Mouse (Mus musculus): ENCODE measurements around the gene Dohh. TPM values are rescaled to one million over a fixed set of nuclear protein-coding genes. Genes with fewer than 3 reads are reported as not detected.
A peak's percentile ranks its signal among the peaks of the same experiment; 100 is the strongest.

Dohh gene
- polyA plus RNA-seq, 1 experiment from 2014 or later: 55.7 TPM

DNA sequence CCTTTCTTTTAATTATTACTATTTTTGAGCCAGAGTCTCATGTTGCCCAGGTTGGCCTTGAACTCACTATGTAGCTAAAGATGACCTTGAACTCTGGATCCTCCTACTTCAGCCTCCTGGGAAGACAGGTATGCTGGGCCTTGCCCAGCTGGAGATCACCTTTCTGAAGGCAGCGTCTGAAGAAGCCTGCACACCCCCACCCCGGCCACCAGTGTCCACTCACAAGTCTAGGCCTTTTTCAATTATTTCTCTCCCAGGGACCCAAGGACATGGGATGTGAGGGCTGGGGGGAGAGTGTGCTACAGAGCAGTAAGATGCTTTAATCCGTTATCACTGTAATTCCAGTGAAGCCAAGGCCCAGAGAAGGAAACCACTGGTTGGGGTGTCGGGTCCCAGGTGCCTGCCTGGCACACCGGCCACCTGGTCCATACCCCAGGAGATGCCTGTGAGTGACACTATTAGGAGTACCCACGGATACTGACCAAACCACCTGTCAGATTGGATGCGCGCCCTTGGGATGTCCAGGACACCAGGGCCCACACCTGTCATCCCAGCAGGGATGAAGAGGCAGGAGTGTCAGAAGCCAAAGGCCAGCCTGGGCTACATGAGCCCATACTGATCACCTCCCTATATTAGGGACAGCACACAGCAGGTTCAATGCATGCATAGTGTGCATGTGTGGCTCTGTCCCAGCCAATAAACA is 43.7 kb downstream of the Dohh start:
- WGBS: 66% methylated on average over 8 of the region's 8 CpGs
- no peak overlapping the region for H3K9ac ChIP-seq (ENCODE audit: low read length)
- no peak overlapping the region for H3K27ac ChIP-seq (replicated peaks; ENCODE audit: low read depth, low read length)
- peak; percentile 19 for DNase-seq (ENCODE audit: low spot score)
- no peak for ATAC-seq (ENCODE audit: insufficient number of reproducible peaks, low FRiP score, low TSS enrichment, low read depth)
- H3K27me3 ChIP-seq (ENCODE audit: control insufficient read depth, insufficient read depth, low read length): peaks cover 49% of the 10 kb centered on the region
- no peak overlapping the region for H3K4me2 ChIP-seq (ENCODE audit: low read depth, severe bottlenecking)
- H3K36me3 ChIP-seq (ENCODE audit: control insufficient read depth, insufficient read depth, low read length): no peaks in the 10 kb centered on the region
- H3K4me1 ChIP-seq (ENCODE audit: control insufficient read depth, insufficient read depth, low read length): peaks cover 17% of the 10 kb centered on the region
- no peak overlapping the region for H3K4me3 ChIP-seq (ENCODE audit: low read depth, low read length)
- no peaks in the 10 kb centered on the region for H3K9me3 ChIP-seq (ENCODE audit: control insufficient read depth, low read length)

DNA sequence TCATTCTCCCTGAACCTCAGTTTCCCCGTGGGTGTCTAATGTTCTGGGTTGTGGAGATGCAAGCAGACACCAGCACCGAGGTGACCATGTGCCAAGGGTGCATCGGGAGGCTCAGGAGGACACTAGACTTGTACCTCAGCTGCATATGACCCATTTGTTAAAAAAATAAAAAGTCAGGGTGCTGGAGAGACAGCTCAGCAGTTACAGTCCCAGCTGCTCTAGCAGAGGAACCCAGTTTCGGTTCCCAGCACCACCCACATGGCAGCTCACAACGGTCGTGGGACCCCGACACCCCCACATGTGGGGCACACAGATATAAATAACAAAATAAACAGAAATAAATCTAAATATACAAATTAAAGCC is 44.3 kb downstream of the Dohh start:
- H3K36me3 ChIP-seq (ENCODE audit: control insufficient read depth, insufficient read depth, low read length): no peaks in the 10 kb centered on the region
- no peak overlapping the region for H3K4me2 ChIP-seq (ENCODE audit: low read depth, severe bottlenecking)
- DNase-seq (ENCODE audit: low spot score) (no peak), ATAC-seq (ENCODE audit: insufficient number of reproducible peaks, low FRiP score, low TSS enrichment, low read depth) (no peak)
- WGBS: 85% methylated on average over 7 of the region's 7 CpGs
- peaks cover 21% of the 10 kb centered on the region for H3K4me1 ChIP-seq (ENCODE audit: control insufficient read depth, insufficient read depth, low read length)
- H3K9me3 ChIP-seq (ENCODE audit: control insufficient read depth, low read length): no peaks in the 10 kb centered on the region
- no peak overlapping the region for H3K4me3 ChIP-seq (ENCODE audit: low read depth, low read length)
- no peak overlapping the region for H3K27ac ChIP-seq (replicated peaks; ENCODE audit: low read depth, low read length)
- no peak overlapping the region for H3K9ac ChIP-seq (ENCODE audit: low read length)
- H3K27me3 ChIP-seq (ENCODE audit: control insufficient read depth, insufficient read depth, low read length): peaks cover 49% of the 10 kb centered on the region

DNA sequence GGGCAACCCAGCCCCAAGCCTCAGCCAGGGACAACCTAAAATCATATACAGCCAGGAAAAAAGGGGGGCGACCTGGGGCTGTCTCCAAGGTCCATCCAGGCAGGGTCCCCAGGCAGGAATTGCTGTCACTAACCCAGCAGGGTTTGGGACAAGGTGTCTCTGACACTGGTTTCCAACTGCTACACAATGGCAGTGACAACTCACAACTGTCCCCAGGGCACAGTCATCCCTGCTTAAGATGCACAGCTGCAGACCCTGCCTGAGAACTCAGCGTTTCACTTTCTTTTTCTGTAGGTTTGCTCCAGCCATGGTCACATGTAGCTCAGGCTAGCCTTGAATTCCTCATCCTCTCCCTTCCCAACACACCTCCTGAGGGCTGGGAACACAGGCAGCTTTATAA is 44.9 kb downstream of the Dohh start:
- ATAC-seq (ENCODE audit: insufficient number of reproducible peaks, low FRiP score, low TSS enrichment, low read depth): no peak
- Histone ChIP-seq H3K4me1 (ENCODE audit: control insufficient read depth, insufficient read depth, low read length) (peaks cover 21% of the 10 kb centered on the region), H3K27ac (replicated peaks; ENCODE audit: low read depth, low read length) (no peak overlapping the region), H3K9me3 (ENCODE audit: control insufficient read depth, low read length) (no peaks in the 10 kb centered on the region), H3K4me3 (ENCODE audit: low read depth, low read length) (peak overlapping the region; percentile 78; the same call in 1 of the 2 replicates), H3K27me3 (ENCODE audit: control insufficient read depth, insufficient read depth, low read length) (peaks cover 49% of the 10 kb centered on the region), H3K9ac (ENCODE audit: low read length) (no peak overlapping the region), H3K36me3 (ENCODE audit: control insufficient read depth, insufficient read depth, low read length) (no peaks in the 10 kb centered on the region), H3K4me2 (ENCODE audit: low read depth, severe bottlenecking) (no peak overlapping the region)
- WGBS: 19% methylated on average over 2 of the region's 2 CpGs
- DNase-seq (ENCODE audit: low spot score): no peak

DNA sequence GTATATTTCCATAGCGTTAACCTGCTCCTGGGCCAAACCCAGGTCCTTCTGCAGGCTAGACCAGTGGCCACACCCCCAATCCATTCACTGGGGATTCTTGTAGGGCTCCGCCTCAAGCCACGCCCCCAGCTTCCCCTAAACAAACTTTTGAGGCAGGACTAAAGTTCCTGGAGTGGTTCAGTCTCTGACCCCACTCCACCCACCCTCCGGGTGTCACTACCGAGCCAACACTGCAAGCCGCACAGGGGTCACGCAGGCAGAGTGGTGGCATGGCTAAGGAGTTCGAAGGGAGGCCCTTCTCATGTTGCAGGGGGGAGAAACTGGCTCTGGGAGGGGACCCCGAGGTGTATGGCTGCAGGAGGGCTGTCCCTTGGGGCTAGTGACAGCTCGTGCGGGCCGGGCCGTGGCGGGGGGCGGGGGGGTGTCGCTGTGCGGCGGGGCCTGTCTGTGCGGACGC is 45.4 kb downstream of the Dohh start:
- Histone ChIP-seq H3K9me3 (ENCODE audit: control insufficient read depth, low read length) (no peaks in the 10 kb centered on the region), H3K9ac (ENCODE audit: low read length) (peak overlapping the region; percentile 76), H3K27me3 (ENCODE audit: control insufficient read depth, insufficient read depth, low read length) (peaks cover 46% of the 10 kb centered on the region), H3K4me2 (ENCODE audit: low read depth, severe bottlenecking) (peak overlapping the region; percentile 93), H3K4me3 (ENCODE audit: low read depth, low read length) (peak overlapping the region; percentile 78), H3K27ac (replicated peaks; ENCODE audit: low read depth, low read length) (peak overlapping the region; percentile 68), H3K36me3 (ENCODE audit: control insufficient read depth, insufficient read depth, low read length) (no peaks in the 10 kb centered on the region), H3K4me1 (ENCODE audit: control insufficient read depth, insufficient read depth, low read length) (peaks cover 18% of the 10 kb centered on the region)
- peak; percentile 22 for ATAC-seq (ENCODE audit: insufficient number of reproducible peaks, low FRiP score, low TSS enrichment, low read depth)
- 0% methylated on average over 20 of the region's 20 CpGs for WGBS
- peak; percentile 84 for DNase-seq (ENCODE audit: low spot score)

DNA sequence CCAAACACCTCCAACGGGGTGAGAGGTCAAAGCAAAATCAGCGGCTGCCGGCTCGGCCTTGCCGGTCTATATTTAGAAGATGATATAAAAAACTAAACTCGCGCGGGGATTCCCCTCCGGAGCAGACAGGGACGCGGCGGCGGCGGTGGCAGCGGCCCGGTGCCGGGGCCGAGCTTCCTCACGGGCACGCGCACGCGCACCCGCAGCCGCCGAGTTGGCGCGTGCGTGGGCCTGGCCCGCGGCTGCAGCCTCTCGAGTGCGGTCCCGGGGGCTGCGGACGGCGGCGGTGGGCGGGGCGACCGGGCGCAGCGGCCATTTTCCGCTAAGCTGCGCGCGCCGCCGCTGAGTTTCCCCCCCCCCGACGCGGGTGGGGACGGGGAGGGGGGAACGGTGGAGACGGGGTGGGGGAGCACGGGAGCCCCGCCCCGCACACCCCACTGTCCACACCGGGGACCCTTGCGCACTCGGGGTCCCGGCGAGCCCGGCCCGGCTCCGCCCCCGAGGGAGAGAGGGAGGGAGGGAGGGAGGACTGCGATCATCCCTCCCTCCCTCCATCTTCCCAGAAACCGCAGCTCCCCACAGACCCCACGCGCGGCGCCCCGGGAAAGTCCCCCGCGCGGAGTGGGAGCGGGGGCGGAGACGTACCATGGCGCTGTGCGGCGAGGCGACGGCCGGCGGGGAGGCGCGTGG is 46.1 kb downstream of the Dohh start:
- 0% methylated on average over 67 of the region's 89 CpGs for WGBS
- no peaks in the 10 kb centered on the region for H3K9me3 ChIP-seq (ENCODE audit: control insufficient read depth, low read length)
- peak overlapping the region; percentile 93 for H3K4me2 ChIP-seq (ENCODE audit: low read depth, severe bottlenecking)
- H3K36me3 ChIP-seq (ENCODE audit: control insufficient read depth, insufficient read depth, low read length): no peaks in the 10 kb centered on the region
- peak overlapping the region; percentile 76 for H3K9ac ChIP-seq (ENCODE audit: low read length)
- peaks cover 18% of the 10 kb centered on the region for H3K4me1 ChIP-seq (ENCODE audit: control insufficient read depth, insufficient read depth, low read length)
- peak; percentile 81 for DNase-seq (ENCODE audit: low spot score)
- peaks cover 40% of the 10 kb centered on the region for H3K27me3 ChIP-seq (ENCODE audit: control insufficient read depth, insufficient read depth, low read length)
- ATAC-seq (ENCODE audit: insufficient number of reproducible peaks, low FRiP score, low TSS enrichment, low read depth): no peak
- peak overlapping the region; percentile 68 for H3K27ac ChIP-seq (replicated peaks; ENCODE audit: low read depth, low read length)
- peak overlapping the region; percentile 78 for H3K4me3 ChIP-seq (ENCODE audit: low read depth, low read length)

DNA sequence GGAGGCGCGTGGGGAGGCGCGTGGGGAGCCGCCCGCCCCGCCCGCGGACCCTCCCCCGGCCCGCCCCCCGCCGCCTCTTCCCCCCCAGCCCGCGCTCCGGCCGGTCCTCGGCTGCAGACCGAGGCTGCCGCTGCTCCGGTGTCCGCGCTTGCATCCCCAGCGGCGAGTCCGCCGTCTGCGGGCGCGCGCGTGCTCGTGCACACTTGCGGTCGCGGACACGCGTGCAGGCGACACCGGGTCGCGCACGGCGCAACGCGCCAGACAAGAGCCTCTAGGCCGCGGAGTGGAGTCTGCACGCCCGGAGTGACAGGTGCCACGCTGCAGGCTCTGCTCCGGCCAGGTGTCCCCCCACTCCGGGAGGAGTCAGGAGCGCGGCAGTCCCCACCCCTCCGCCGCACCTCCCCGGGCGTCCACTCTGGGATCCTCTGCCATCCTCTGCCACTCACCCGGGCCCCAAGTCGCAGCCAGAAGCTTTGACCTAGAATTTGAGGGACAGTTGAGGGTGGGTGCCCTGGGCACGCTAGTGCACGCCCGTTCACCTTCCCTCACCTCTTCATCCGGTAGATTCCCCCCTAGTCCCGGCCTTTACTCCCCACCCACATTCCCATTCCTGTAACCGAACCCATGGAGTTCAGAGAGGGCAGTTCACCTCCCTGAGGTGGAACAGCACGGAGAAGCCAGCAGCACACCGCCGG is 46.8 kb downstream of the Dohh start:
- H3K27me3 ChIP-seq (ENCODE audit: control insufficient read depth, insufficient read depth, low read length): peaks cover 33% of the 10 kb centered on the region

DNA sequence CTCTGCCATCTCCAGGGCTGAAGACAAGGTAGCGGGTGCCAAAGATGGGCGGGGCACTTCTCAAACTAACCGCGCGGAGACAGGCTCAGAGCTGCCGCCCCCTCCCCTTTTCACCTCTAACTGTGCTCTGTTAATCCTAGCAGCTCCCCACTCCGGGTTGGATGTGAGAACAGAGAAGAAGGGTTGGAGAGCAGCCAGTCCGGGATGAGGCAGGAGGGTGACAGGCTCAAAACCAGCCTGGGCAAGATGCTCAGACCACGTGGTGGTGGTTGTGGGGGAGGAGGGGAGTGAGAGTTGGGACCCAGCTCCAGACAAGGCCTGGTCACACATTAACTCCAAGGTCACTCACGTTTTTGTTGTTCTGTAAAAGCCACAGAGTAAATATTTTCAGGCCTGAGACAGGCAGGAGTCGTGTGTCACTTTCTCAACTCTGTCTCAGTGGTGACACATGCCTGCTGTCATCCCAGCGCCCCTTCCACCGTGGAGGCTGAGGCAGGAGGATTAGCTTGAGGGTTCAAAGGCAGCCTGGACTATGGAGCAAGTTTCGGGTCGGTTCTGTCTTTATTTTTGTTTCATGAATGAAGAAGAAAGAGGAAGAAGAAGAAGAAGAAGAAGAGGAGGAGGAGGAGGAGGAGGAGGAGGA is 47.4 kb downstream of the Dohh start:
- peak; percentile 43 for DNase-seq (ENCODE audit: low spot score)

More for the DNA sequence above, 46.8 kb downstream of the Dohh start:
- H3K9me3 ChIP-seq (ENCODE audit: control insufficient read depth, low read length): no peaks in the 10 kb centered on the region
- DNase-seq (ENCODE audit: low spot score): peak; percentile 55
- no peak for ATAC-seq (ENCODE audit: insufficient number of reproducible peaks, low FRiP score, low TSS enrichment, low read depth)
- peak overlapping the region; percentile 68; the same call in 1 of the 2 replicates for H3K27ac ChIP-seq (replicated peaks; ENCODE audit: low read depth, low read length)
- no peaks in the 10 kb centered on the region for H3K36me3 ChIP-seq (ENCODE audit: control insufficient read depth, insufficient read depth, low read length)
- H3K9ac ChIP-seq (ENCODE audit: low read length): peak overlapping the region; percentile 76
- peak overlapping the region; percentile 93 for H3K4me2 ChIP-seq (ENCODE audit: low read depth, severe bottlenecking)
- peaks cover 18% of the 10 kb centered on the region for H3K4me1 ChIP-seq (ENCODE audit: control insufficient read depth, insufficient read depth, low read length)
- WGBS: 1% methylated on average over 60 of the region's 70 CpGs
- H3K4me3 ChIP-seq (ENCODE audit: low read depth, low read length): peak overlapping the region; percentile 78

More for the DNA sequence above, 47.4 kb downstream of the Dohh start:
- Histone ChIP-seq H3K36me3 (ENCODE audit: control insufficient read depth, insufficient read depth, low read length) (no peaks in the 10 kb centered on the region), H3K27me3 (ENCODE audit: control insufficient read depth, insufficient read depth, low read length) (peaks cover 29% of the 10 kb centered on the region), H3K4me3 (ENCODE audit: low read depth, low read length) (peak overlapping the region; percentile 78), H3K4me2 (ENCODE audit: low read depth, severe bottlenecking) (peak overlapping the region; percentile 93), H3K4me1 (ENCODE audit: control insufficient read depth, insufficient read depth, low read length) (peaks cover 13% of the 10 kb centered on the region), H3K27ac (replicated peaks; ENCODE audit: low read depth, low read length) (no peak overlapping the region), H3K9ac (ENCODE audit: low read length) (no peak overlapping the region), H3K9me3 (ENCODE audit: control insufficient read depth, low read length) (no peaks in the 10 kb centered on the region)
- ATAC-seq (ENCODE audit: insufficient number of reproducible peaks, low FRiP score, low TSS enrichment, low read depth): no peak
- 16% methylated on average over 15 of the region's 15 CpGs for WGBS

Data from limb, embryonic 11.5 days (tissue).